Mouse (Mus musculus) gastrocnemius, adult 8-10 months (tissue): ENCODE results near the gene Ndufb10. TPM values are rescaled to one million over a fixed set of nuclear protein-coding genes. Genes with fewer than 3 reads are reported as not detected.
"Not testable (repeated sequence)": the region's sequence is repeated elsewhere in the genome, so short reads cannot be mapped to it uniquely, and the experiment has no call there.

Source experiments
- DNase-seq, 2 experiments: peaks; one replicate each; pipeline ENCODE4 v3.0.0; 2022; ENCODE audit warnings: low spot score in 2 of 2
- total RNA-seq, 4 experiments: library from RNA; stranded (reverse); gene quantifications; 2 replicates each; pipeline ENCODE4 v1.2.4; 2022

Gene Ndufb10
- total RNA-seq, 4 experiments from 2014 or later, result 409 to 503 (median 459) TPM

DNA sequence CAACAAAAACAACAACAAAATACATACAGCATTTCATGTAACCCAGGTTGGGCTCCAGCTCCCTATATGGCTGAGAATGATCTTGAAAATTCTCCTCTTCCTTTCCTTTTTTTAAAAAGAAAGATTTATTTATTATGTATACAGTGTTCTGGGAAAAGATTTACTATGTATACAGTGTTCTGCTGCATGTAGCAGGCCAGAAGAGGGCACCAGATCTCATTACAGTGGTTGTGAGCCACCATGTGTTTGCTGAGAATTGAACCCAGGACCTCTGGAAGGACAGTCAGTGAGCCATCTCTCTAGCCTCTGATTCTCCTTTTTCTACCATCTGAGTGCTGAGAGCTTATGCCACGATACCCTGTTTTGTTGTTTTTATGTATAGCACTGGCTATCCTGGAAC lies 10.2 kb upstream of the Ndufb10 start:
- no peak for DNase-seq

- DNase-seq, result no peak
Observed at GRCm38 (mm10) chr17:24733434-24734050, 9.3 kb upstream of the Ndufb10 start.

GRCm38 (mm10) chr17:24732233-24732935 lies 8.1 kb upstream of the Ndufb10 start:
- peak; percentile 74 to 85 for DNase-seq

DNA sequence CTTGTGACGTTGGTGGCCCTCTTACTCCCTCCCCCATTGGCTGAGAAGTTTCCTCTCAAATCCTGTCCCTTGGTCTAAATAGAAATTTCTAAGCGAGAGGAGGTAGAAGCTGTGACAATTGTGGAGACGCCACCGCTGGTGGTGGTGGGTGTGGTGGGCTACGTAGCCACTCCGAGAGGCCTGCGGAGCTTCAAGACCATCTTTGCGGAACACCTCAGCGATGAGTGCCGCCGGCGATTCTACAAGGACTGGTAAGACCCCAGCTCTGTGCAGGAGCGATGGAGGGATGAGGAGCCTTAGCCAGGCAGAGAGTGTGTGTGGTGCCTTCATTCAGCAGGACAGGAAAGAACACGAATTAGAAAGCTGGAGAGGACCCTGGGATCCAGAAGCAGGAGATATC lies 6.5 kb upstream of the Ndufb10 start:
- DNase-seq, result no peak

- no peak for DNase-seq
Observed at GRCm38 (mm10) chr17:24729067-24729466, 4.8 kb upstream of the Ndufb10 start.

DNA sequence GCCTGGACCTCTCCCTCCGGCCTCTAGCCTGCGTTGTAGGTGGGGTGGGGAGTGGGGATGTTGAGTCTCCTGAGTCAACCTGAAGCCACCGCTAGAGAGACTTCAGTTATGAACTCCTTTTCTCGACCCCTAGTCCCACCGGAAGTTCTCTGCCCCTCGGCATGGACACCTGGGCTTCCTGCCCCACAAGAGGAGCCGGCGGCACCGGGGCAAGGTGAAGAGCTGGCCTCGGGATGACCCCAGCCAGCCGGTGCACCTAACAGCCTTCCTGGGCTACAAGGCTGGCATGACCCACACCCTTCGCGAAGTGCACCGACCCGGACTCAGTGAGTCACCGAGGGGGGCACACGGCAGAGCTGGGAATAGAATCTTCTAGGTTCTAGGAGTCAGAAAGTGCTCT lies 3.9 kb upstream of the Ndufb10 start:
- peak in 1 of 2 experiments; percentile 44 for DNase-seq

DNA sequence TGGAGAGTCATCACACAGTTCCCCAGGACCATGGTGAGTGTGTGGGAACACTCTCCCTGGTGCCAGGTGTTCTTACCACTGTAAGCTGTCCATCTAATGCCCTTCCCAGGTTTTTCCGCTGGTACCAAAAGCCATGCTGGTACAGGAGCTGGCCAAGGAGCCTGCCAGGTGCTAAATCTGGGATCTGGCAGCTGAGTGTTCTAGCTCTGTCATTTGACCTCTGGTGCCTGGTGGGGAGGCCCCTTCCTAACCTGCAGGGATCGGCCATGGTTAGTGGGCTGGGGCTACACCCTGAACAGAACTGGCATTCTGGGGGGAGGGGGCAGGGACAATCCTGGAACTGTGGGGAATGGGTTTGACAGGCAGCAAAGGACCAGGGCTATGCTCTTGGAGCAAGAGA lies 3.3 kb upstream of the Ndufb10 start, which contains the start of gene Rpl3l:
TSS of gene Rpl3l (plus strand) at position 203 of the 400 bp plus-strand sequence.
- peak; percentile 63 to 84 for DNase-seq

- no peak for DNase-seq
Observed at GRCm38 (mm10) chr17:24725637-24726390, 1.5 kb upstream of the Ndufb10 start.

- no peak for DNase-seq
Observed at GRCm38 (mm10) chr17:24723881-24724180, 447 bp downstream of the Ndufb10 start.

- DNase-seq, result no peak
Observed at GRCm38 (mm10) chr17:24723122-24723880, 977 bp downstream of the Ndufb10 start.

DNA sequence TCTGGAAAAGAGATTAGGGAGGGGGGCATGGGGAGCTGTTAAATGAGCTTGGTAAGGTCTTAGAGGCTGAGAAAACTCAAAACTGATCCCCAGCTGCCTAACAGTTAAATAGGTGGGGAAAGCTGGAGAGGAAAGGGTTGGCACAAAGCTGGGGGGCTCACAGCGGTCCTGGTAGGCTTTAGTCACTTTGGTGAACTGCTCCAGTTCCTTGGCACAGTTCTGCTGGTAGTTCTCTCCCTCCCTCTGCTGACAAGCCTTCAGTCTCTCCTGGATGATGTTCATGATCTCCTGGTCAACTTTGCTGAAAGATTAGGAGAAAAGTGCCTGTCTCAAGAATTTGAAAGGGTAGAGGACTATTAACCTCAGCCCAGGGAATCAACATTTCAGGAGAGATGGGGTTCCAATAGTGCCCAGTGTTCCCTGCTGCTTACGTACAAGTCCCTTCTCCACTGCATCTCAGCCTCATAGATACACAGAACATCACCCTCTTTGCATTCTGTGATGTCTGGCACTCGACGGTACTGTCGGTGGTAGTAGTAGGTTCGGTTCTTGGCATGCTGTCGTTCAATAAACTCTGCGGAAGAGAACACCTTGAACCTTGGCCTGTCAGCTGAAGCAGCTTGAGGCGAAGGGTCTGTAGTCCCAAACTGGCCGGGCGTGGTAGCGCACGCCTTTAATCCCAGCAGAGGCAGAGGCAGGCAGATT lies 1.9 kb downstream of the Ndufb10 start:
- DNase-seq, result no peak

DNA sequence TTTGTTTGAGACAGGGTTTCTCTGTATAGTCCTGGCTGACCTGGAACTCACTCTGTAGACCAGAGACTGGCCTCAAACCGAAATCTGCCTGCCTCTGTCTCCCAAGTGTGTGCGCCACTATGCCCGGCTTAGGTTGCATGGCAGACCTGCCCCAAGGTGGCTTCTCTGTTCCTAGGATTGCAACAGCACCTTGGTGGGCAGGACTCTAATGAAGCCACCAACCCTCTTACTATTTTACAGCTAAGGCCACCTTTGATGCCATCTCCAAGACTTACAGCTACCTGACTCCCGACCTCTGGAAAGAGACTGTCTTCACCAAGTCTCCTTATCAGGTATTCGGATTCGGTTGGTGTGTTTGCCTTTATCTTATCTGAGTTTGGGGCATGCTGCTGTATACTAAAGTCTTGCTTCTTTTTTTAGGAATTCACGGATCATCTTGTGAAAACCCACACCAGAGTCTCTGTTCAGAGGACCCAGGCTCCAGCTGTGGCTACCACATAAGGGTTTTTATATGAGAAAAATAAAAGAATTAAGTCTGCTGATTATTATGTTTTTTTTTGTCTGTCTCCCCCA lies 2.8 kb downstream of the Ndufb10 start:
- DNase-seq, result not testable (repeated sequence)

DNA sequence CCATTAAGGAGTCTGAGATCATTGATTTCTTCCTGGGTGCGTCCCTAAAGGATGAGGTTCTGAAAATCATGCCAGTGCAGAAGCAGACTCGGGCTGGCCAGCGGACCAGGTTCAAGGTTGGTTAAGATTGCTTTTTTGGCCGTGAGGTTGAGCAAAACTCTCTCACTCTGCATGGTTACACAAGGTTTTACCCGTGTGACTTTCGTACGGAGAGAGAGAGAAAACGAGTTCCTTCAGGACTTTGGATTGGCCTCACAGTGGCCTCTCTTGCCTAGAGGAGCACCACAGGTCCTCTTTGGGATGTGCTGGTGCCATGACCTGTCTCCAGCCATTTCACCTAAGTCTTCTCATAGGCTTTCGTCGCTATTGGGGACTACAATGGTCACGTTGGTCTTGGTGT lies 3.7 kb downstream of the Ndufb10 start:
- not testable (repeated sequence) for DNase-seq

DNA sequence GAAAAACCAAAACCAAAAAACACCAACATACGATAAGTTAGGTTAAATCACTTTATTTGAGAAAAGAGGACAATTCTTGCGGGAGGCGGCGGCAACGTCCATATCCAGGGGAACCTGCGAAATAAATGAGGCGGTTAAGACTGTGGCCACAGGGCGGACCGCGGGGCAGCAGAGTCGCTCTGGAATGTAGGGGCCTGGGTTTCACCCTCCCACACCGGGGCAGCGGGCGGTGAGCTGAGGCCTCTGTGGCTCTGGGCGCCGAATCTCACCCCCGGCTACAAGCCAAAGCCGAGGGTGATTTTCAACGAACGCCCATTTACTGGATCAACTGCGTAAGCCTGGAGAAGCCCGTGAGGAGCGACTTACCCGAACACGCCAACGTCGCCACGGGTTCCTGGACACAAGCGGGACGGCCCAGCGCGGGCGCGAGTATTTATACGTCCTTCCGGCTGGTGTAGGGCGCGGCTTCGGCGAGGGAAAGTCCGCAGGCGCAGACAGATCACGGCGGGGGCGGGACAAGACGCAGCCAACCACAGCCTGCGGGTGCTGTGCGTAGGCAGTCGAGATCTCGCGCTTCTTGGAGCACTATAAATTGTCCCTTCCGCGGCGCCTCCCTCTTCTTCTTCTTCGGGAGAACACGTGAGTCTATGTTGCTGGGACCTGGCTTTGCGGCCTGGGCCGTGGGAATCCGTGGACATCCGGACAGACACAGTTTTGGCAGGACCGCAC lies 4.6 kb downstream of the Ndufb10 start:
- DNase-seq, result peak; percentile 96 to 98

GRCm38 (mm10) chr17:24718938-24719337 lies 5.3 kb downstream of the Ndufb10 start:
- not testable (repeated sequence) for DNase-seq

DNA sequence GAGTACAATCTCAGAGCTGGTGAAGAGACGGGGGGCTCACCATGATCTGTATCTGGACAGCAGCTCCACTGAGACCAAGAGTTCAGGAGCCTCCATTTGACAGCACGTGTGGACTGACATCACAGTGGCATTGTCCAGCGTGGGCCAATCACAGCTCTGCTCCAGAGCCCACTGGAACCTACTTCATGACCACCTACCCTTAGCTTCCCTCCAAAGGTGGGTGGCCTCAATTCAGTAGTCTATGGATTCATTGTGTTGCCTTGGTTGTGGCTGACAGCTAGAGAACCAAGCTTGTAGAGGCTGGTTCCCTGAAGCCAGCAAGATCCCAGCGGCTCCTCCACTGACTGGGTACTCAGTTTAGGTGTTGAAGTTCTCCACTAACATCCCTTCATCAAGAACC lies 6.3 kb downstream of the Ndufb10 start, which contains the start of the genes Rnf151 and Rps2:
TSS of gene Rnf151 (minus strand) at position 121 of the 400 bp plus-strand sequence.
TSS of gene Rps2 (plus strand) at position 174 of the 400 bp plus-strand sequence.
- DNase-seq, result no peak

GRCm38 (mm10) chr17:24716166-24716682 lies 8.1 kb downstream of the Ndufb10 start:
- no peak for DNase-seq

- no peak for DNase-seq
Observed at GRCm38 (mm10) chr17:24715556-24715955, 8.7 kb downstream of the Ndufb10 start.

DNA sequence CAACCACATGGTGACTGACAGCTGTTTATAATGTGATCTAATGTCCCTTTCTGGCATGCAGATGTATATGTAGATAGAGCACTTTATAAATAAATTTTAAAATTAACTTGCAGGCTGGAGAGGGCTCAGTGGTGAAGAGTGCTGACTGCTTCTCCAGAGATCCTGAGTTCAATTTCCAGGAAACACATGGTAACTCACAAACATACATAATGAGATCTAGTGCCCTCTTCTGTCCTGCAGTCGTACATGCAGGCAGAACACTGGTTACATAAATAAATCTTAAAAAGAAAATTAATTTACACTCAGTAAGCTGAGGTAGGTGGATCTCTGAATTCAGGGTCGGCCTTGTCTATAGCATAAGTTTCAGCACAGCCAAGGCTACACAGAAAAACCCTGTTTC lies 15.6 kb downstream of the Ndufb10 start:
- DNase-seq, result no peak
